Mouse (Mus musculus) embryo, embryonic 9.5 days (tissue): ENCODE measurements around the gene Olfr1136.

Experiments used
- DNase-seq: peaks from one replicate; pipeline ENCODE4 v3.0.0-alpha.2; 2017; ENCODE audit errors: extremely low spot score

The Olfr1136 gene

DNA sequence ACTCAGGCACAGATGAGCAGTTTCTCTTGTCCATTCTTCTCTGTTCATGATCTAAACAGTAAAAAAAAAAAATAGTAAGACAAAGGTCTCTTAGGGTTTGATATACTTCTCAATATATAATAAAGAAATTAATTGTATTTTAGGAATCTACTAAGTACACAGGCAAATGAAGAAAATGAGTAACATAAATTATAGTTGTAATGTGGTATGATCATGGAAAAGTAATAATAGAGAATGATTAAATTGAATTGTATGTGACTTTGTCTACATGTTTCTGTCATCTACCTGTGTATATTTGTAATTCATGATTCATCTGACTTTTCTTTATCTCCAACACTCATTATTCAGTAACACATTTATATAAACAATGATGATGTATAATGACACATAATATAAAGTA, at the start of gene Olfr1136:
Olfr1136 (minus strand) TSS at position 101 of the 400 bp plus-strand sequence.
- no peak for DNase-seq

DNA sequence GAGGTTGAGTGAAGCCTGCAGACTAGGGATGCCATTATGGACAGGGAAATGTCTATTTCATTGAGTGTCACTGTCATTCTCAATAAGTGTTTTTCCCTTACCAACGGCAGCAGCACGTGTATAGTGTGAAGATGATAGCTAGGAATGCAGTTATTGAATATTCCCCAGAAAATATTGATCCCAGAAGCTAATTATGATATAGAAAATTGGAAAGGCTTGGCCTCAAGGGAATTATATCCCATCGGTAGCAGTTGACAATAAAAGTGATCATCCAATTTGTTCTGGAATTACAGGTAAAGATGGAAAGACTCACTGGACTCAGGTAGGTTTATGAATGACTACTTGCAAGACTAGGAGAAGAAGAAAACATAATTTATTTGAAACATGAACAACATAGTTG, 49.7 kb upstream of the Olfr1136 start, which contains the start of gene Olfr1140:
Olfr1140 (plus strand) TSS at position 301 of the 400 bp plus-strand sequence.
- DNase-seq = no peak

DNA sequence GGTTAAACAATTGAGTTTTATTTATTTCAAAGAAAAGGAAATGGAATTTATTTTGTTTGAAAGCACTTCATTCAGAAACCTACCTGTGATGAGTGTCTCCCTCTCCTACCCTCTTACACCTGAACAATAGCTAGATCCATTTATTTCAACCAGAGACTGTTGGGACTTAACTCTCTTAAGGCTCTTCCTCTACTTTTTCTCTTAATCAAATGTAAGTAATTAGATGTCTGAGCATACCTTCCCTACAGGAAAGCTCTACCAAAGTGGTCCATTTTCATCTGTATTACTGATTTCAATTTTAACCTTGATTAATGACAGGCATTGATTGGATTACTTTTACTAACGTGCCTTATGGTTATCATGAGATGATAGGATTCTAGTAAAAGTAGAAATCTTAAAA, 46.1 kb upstream of the Olfr1136 start, which contains the start of gene Olfr1138:
Olfr1138 (minus strand) TSS at position 101 of the 400 bp plus-strand sequence.
- DNase-seq = no peak

DNA sequence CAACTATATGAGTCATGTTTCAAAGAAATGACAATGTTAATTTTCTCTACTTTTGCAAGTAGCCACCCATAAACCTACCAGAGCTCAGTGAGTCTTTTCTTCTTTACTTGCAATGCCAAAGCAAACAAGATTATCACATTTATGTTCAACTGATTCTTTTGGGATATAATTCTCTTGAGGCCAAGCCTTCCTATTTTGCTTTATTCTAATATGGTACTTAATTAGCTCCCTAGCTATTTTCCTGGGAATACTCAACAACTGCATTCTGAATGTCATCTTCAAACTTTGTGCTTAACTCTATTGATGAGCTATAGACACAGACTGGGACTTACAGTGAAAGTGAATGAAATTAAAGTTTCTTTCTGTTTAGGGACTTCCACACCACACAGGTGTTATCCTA, 19.3 kb upstream of the Olfr1136 start, which contains the start of gene Olfr1137:
Olfr1137 (minus strand) TSS at position 101 of the 400 bp plus-strand sequence.
- DNase-seq = no peak

DNA sequence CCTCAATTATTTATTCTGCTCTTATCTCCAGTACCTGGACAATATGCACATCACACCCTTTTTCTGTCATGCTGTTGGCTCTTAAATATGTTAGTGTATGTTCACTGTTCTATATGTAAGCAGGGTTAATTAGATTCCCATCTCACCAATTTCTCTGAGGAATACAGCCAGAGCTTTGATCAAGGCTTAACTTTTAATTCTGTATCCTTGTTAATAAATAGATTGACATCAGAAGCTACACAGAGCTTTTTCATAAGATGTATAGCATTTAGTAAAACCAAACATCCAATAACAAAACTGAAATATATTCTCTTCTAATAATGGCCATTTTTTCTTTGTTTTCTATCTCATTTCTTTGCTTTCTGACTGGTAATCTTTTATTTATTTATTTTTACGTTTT, 20.2 kb downstream of the Olfr1136 start, which contains the start of gene Olfr1135:
Olfr1135 (minus strand) TSS at position 101 of the 400 bp plus-strand sequence.
- DNase-seq = no peak

DNA sequence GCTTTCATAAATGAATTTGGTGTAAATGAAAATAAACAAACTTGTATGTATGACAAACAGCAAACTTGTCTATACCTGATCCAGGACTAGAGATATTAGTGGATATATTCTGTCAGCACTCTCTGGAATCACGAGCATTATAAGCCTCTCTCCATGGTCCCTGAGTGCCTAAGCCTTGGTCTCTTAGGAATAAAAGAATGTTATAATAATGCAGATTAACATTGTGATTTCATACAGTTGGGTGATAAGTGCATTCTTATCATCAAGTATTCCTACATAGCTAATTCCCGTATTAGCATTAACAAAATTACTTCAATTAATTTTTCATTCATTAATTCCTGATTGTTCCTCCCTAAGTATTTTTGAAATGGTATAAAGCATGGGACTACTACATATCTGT, 35.4 kb downstream of the Olfr1136 start, which contains the start of gene Olfr1134:
Olfr1134 (minus strand) TSS at position 101 of the 400 bp plus-strand sequence.
- no peak for DNase-seq

DNA sequence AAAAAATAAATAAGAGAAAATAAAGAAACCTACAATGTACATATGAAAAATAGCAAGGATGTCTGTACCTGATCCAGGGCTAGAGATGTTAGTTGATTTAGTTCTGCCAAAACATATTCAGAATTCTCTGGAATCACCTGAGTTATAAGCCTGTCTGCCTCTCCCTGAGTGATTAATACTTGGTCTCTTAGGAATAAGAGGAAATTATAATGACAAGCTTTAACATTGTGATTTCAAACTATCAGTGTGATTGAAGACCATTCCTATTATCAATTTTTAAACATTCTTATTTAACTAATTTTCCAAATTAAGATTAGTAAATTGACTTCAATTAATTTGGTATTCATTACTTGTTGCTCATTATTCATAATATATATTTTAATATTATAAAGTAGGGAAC, 46.5 kb downstream of the Olfr1136 start, which contains the start of gene Olfr1133:
Olfr1133 (minus strand) TSS at position 101 of the 400 bp plus-strand sequence.
- DNase-seq = no peak
